Mouse (Mus musculus) G1E (cell line): ENCODE measurements at regions not wholly inside any gene's neighbourhood (a gene's known extent, or its start where the extent isn't known, plus 50 kb on each side); places are given as distances from the start of the nearest gene placed in this dataset.

Experiments
- CTCF ChIP-seq: IDR thresholded peaks from 2 replicates; pipeline ENCODE4 v1.5.1; 2012; ENCODE audit warnings: low read depth, low read length, inconsistent platforms, mixed read lengths
- GATA2 ChIP-seq: IDR thresholded peaks from 2 replicates; pipeline ENCODE4 v1.6.1; 2012; ENCODE audit warnings: low read depth, low read length, inconsistent platforms, borderline replicate concordance

DNA sequence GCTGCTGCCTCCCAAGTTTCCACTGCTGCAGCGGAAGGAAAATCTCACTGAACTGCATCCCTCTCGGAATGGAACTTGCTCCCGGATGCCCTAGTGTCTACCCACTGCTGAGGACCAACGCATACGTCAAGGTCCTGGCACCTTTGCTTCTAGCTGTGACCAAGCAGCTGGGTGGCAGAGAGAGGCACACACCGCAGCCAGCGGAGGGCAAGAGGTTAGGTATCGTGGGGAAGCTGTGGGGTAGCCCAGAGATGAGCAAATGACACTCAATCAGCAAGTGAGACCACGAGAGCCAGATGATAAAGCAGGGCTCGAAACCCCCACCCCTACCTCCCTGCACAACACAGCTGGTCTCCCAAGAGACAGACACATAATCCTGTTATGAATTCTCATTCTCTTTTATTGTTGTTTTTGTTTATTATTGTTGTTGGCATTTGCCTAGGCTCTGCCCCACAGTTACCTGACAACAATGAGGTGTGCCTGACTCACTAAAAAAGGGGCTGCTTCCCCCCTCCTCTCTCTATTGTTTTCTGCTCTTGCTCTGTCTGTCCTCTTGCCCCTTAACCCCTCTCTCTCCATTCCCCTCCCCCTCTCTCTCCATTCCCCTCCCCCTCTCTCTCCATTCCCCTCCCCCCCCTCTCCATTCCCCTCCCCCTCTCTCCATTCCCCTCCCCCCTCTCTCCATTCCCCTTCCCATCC lies 112.0 kb upstream of the Spred2 start:
- no peak for TF ChIP-seq CTCF
- TF ChIP-seq GATA2: no peak
